Mouse (Mus musculus) embryonic facial prominence, embryonic 15.5 days (tissue): ENCODE measurements around the gene Usp50. TPM values are rescaled to one million over a fixed set of nuclear protein-coding genes. Genes with fewer than 3 reads are reported as not detected.

ENCODE experiments used
- ATAC-seq: fragments of 200-750 bp; cut with Nextera tagmentation; 2 replicates; pipeline ENCODE4 v1.8.0; 2017; ENCODE audit warnings: low read depth, moderate TSS enrichment; ENCODE audit not compliant: insufficient number of reproducible peaks, low FRiP score, low TSS enrichment
- H3K27ac ChIP-seq: fragments of 300-500 bp; sonication (generic); replicated peaks from 2 replicates; pipeline ENCODE4 v1.5.1; 2015; ENCODE audit warnings: mild to moderate bottlenecking, inconsistent platforms
- H3K27me3 ChIP-seq: fragments of 300-500 bp; sonication (generic); 2 replicates; pipeline ENCODE4 v1.6.1; 2015; ENCODE audit warnings: inconsistent platforms
- H3K36me3 ChIP-seq: fragments of 300-500 bp; sonication (generic); 2 replicates; pipeline ENCODE4 v1.6.1; 2015; ENCODE audit warnings: mild to moderate bottlenecking, inconsistent platforms
- H3K4me1 ChIP-seq: fragments of 300-500 bp; sonication (generic); 2 replicates; pipeline ENCODE4 v1.6.1; 2015; ENCODE audit warnings: inconsistent platforms
- H3K4me2 ChIP-seq: fragments of 300-500 bp; sonication (generic); replicated peaks from 2 replicates; pipeline ENCODE4 v1.6.1; 2015; ENCODE audit warnings: mild to moderate bottlenecking, inconsistent platforms
- H3K4me3 ChIP-seq: fragments of 300-500 bp; sonication (generic); replicated peaks from 2 replicates; pipeline ENCODE4 v1.5.1; 2015; ENCODE audit warnings: mild to moderate bottlenecking, inconsistent platforms
- H3K9ac ChIP-seq: fragments of 300-500 bp; sonication (generic); 2 replicates; pipeline ENCODE4 v1.6.1; 2015; ENCODE audit warnings: inconsistent platforms
- H3K9me3 ChIP-seq: fragments of 300-500 bp; sonication (generic); replicated peaks from 2 replicates; pipeline ENCODE4 v1.6.1; 2016; ENCODE audit warnings: inconsistent platforms
- WGBS: fragments of 180-500 bp; shearing (Covaris S2); methylation state at CpG from one replicate; pipeline ENCODE4 v1.1.7; 2015; 5-methylcytosine and 5-hydroxymethylcytosine counted together
- polyA plus RNA-seq: library from polyadenylated mRNA; unstranded; fragments of >200 nt; fragmentation: Nextera tagmentation; extraction: Ambion mirVana; gene quantifications from 2 replicates; pipeline ENCODE4 v1.2.1, GENCODE M21; 2015

Gene Usp50
- polyA plus RNA-seq, result 2.0 and 2.1 TPM in 2 replicates

DNA sequence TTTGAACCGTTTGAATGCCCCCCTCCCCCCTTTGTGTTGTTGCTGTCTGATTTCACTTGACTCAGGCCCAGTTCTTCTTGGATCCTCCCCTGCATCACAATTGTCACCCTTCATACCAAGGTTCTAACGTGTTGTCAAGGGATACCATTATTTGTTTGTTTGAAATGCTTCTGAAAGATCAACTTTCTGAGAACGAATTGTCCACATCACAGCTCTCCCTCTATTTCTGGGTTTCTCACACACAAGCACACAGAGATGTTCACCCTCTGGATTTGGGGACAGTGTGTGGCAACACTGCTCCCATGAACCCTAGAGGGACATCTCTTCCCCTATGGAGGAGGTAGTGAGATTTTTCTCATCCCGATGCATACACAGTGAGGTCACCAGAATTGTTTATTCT lies at the start of gene Usp50:
Gene Usp50, minus strand, starts transcription at position 101 of the 400 bp plus-strand sequence.
- no peak for ATAC-seq
- Histone ChIP-seq H3K9me3 (no peaks in the 10 kb centered on the region), H3K4me3 (no peak within 1 kb of the TSS), H3K4me2 (no peak within 1 kb of the TSS), H3K9ac (no peak within 1 kb of the TSS), H3K27me3 (no peaks in the 10 kb centered on the region), H3K36me3 (no peaks in the 10 kb centered on the region), H3K27ac (no peak within 1 kb of the TSS), H3K4me1 (peaks cover 3% of the 10 kb centered on the region; the same call in 1 of the 2 replicates)
- WGBS, result 63% methylated on average over 4 of the region's 4 CpGs

- H3K4me3 ChIP-seq, result no peak overlapping the region
- H3K9ac ChIP-seq, result no peak overlapping the region
- H3K27me3 ChIP-seq, result no peaks in the 10 kb centered on the region
- H3K9me3 ChIP-seq, result no peaks in the 10 kb centered on the region
- H3K4me1 ChIP-seq, result no peaks in the 10 kb centered on the region
- no peak overlapping the region for H3K4me2 ChIP-seq
- peaks cover 34% of the 10 kb centered on the region for H3K36me3 ChIP-seq
- ATAC-seq, result no peak
- no peak overlapping the region for H3K27ac ChIP-seq
- WGBS, result 83% methylated on average over 2 of the region's 2 CpGs
These were observed 34.1 kb upstream of the Usp50 start for GRCm38 (mm10) chr2:126817414-126817813.

DNA sequence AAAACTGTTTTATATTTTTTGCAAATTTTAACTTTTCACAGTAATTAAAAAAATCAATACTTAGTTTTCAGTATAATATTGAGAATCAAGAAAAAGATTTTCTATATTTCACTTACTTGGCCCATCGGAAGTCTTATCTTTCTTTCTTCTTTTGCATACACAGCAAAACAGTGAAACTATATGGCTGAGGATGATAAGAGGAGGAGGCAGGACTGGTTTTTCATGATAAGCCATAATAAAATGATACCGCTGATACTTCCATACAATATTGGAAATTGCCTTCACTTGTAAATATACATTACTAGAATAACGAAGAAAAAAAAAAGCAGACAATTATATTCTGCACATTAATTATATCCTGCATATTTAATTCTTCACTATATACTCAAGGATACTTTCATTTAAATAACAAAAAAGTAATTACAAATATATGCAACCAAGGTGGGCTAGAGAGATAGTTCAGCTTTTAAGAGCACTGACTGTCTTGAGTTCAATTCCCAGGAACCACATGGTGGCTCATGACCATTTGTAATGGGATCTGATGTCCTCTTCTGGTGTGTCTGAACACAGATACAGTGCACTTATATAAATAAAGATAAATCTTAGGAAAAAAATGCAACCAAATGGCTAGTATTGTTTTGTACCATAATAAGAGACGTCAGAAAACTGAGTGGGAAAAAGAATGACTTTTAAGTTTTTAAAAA lies 33.5 kb upstream of the Usp50 start:
- no peak overlapping the region for H3K4me2 ChIP-seq
- 91% methylated on average over 4 of the region's 4 CpGs for WGBS
- H3K27ac ChIP-seq, result no peak overlapping the region
- no peaks in the 10 kb centered on the region for H3K9me3 ChIP-seq
- no peaks in the 10 kb centered on the region for H3K4me1 ChIP-seq
- no peak for ATAC-seq
- H3K27me3 ChIP-seq, result no peaks in the 10 kb centered on the region
- H3K9ac ChIP-seq, result no peak overlapping the region
- H3K36me3 ChIP-seq, result peaks cover 35% of the 10 kb centered on the region
- no peak overlapping the region for H3K4me3 ChIP-seq

DNA sequence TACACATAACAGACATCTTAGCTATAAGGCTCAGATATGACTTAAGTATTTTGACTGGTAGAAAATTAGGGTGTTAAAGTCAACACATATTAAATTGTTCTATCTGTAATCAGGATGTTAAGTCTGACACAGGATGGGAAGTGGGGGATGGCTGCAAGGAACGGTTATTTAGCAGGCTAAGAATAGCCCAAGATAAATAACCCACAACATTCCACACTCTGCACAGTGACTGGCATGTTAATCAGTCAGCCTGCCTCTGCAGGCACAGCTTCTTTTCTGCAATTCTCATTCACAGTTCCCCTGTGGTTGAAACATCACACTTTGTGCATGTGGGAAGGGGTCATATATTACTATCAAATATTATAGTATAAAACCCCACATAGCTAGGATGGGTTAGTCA lies 32.6 kb upstream of the Usp50 start:
- Histone ChIP-seq H3K27ac (no peak overlapping the region), H3K9me3 (no peaks in the 10 kb centered on the region), H3K27me3 (no peaks in the 10 kb centered on the region), H3K4me3 (no peak overlapping the region), H3K4me1 (no peaks in the 10 kb centered on the region), H3K9ac (no peak overlapping the region), H3K4me2 (no peak overlapping the region), H3K36me3 (peaks cover 41% of the 10 kb centered on the region)
- whole genome bisulfite sequencing, result 26% methylated on average over 1 of the region's 1 CpGs
- ATAC-seq, result no peak; the same call in 1 of the 2 replicates

DNA sequence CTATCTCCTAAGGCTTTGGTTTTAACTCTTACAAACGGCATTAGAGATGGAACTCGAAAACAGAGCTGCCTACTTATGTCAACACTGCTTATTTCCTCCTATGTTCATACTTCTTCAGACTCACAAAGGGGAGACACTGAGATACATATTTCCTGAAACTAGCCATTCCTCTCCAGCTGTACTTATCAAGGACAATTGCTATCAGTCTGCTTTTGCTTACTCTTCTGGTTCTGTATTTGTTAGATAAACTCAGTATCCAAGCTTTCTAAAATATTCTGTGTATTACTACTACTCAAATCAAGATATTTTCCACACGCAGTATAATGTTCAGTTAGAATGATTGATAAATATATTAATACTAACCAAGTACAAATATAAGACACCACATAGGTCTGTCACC lies 18.7 kb upstream of the Usp50 start:
- Histone ChIP-seq H3K9ac (no peak overlapping the region), H3K27ac (no peak overlapping the region), H3K4me3 (no peak overlapping the region), H3K36me3 (peaks cover 58% of the 10 kb centered on the region), H3K4me1 (no peaks in the 10 kb centered on the region), H3K4me2 (no peak overlapping the region), H3K27me3 (no peaks in the 10 kb centered on the region), H3K9me3 (no peaks in the 10 kb centered on the region)
- no peak for ATAC-seq
- 94% methylated on average over 3 of the region's 3 CpGs for WGBS

- no peak overlapping the region for H3K4me2 ChIP-seq
- peaks cover 62% of the 10 kb centered on the region for H3K36me3 ChIP-seq
- no peak overlapping the region for H3K4me3 ChIP-seq
- no peaks in the 10 kb centered on the region for H3K4me1 ChIP-seq
- H3K27ac ChIP-seq, result no peak overlapping the region
- H3K9ac ChIP-seq, result no peak overlapping the region
- no peak for ATAC-seq
- 84% methylated on average over 5 of the region's 5 CpGs for WGBS
- no peaks in the 10 kb centered on the region for H3K9me3 ChIP-seq
- H3K27me3 ChIP-seq, result no peaks in the 10 kb centered on the region
These were observed 15.2 kb upstream of the Usp50 start for GRCm38 (mm10) chr2:126798455-126798854.

DNA sequence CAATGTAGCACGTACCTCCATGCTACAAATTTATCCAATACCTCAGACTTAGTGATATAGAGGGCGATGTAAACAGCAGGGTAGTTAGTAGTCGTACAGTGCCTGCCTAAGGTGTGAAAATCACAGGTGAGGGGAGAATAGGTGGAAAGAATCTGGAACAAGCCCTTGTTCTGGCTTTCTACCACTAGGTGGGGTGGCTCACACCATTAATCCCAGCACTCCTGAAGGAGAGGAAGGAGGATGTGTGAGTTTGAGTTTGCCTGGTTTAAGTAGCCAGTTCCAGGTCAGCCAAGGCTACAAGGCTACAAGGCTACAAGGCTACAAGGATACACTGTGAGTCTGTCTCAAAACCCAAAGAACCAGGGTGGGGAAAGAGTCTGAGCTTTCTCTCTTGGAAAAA lies 12.4 kb upstream of the Usp50 start:
- Histone ChIP-seq H3K9ac (no peak overlapping the region), H3K4me1 (no peaks in the 10 kb centered on the region), H3K36me3 (peaks cover 65% of the 10 kb centered on the region), H3K9me3 (no peaks in the 10 kb centered on the region), H3K4me2 (no peak overlapping the region), H3K4me3 (no peak overlapping the region), H3K27ac (no peak overlapping the region), H3K27me3 (no peaks in the 10 kb centered on the region)
- no peak for ATAC-seq
- 87% methylated on average over 3 of the region's 3 CpGs for WGBS

GRCm38 (mm10) chr2:126792611-126793010 lies 9.3 kb upstream of the Usp50 start:
- Histone ChIP-seq H3K36me3 (peaks cover 56% of the 10 kb centered on the region), H3K27ac (no peak overlapping the region), H3K4me1 (peaks cover 1% of the 10 kb centered on the region; the same call in 1 of the 2 replicates), H3K9me3 (no peaks in the 10 kb centered on the region), H3K4me2 (no peak overlapping the region), H3K9ac (no peak overlapping the region), H3K27me3 (no peaks in the 10 kb centered on the region), H3K4me3 (no peak overlapping the region)
- WGBS, result 60% methylated on average over 5 of the region's 5 CpGs
- ATAC-seq, result no peak

DNA sequence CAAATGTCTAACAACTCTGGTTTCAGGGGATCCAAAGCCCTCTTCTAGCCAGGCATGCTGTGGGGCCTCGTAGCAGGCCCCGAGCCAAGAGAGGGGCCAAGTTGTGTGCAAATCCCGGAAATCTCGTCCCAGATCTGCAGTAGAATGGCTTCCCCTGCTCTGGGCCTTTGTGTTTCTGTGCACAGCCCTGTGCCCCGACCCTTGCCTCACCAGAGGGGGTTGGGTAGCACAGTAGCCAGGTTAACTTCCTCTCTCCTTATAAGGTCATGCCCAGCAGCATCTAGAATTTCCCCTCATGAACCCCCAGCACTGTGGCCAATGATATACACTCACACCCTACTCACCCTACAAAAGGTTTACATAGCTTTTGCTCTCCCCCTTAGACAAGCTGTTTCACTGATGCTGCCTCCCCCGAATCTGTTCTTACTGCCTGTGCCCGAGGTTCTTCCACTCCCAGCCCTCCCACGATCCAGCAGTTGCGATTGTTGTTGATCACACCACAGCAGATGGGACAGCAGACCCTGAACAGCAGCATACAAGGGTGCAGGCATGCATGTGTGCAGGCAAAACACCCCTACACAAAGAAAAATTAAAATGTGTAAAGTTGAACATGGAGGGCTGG lies 4.6 kb upstream of the Usp50 start:
- H3K9me3 ChIP-seq, result no peaks in the 10 kb centered on the region
- H3K9ac ChIP-seq, result no peak overlapping the region
- no peak overlapping the region for H3K4me3 ChIP-seq
- H3K4me1 ChIP-seq, result peaks cover 3% of the 10 kb centered on the region; the same call in 1 of the 2 replicates
- H3K36me3 ChIP-seq, result peaks cover 24% of the 10 kb centered on the region
- ATAC-seq, result peak; percentile 47; the same call in 1 of the 2 replicates
- H3K27ac ChIP-seq, result 0 out of 2 replicates have a peak overlapping the region, but pooled peaks have one; percentile 5
- no peak overlapping the region for H3K4me2 ChIP-seq
- WGBS, result 42% methylated on average over 9 of the region's 9 CpGs
- no peaks in the 10 kb centered on the region for H3K27me3 ChIP-seq

DNA sequence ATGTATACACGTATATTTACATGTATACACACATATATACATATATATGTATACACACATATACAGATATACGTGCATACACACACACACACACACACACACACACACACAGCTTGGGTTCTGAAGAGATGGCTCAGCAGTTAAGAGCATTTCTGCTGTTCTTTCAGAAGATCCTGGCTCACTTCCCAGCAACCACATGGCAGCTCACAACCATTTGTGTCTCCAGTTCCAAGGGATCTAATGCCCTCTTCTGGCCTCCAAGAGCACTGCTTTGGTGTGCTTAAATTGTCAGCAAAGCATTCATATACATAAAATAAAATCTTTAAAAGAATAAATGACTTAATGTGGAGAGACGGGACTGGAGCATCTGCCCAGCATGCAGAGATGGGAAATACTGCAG lies 837 bp downstream of the Usp50 start:
- H3K9ac ChIP-seq, result no peak overlapping the region
- 58% methylated on average over 3 of the region's 3 CpGs for WGBS
- H3K27ac ChIP-seq, result no peak overlapping the region
- no peaks in the 10 kb centered on the region; the same call in 1 of the 2 replicates for H3K4me1 ChIP-seq
- no peaks in the 10 kb centered on the region for H3K9me3 ChIP-seq
- no peaks in the 10 kb centered on the region for H3K36me3 ChIP-seq
- no peak for ATAC-seq
- H3K4me3 ChIP-seq, result no peak overlapping the region
- H3K4me2 ChIP-seq, result no peak overlapping the region
- no peaks in the 10 kb centered on the region for H3K27me3 ChIP-seq

DNA sequence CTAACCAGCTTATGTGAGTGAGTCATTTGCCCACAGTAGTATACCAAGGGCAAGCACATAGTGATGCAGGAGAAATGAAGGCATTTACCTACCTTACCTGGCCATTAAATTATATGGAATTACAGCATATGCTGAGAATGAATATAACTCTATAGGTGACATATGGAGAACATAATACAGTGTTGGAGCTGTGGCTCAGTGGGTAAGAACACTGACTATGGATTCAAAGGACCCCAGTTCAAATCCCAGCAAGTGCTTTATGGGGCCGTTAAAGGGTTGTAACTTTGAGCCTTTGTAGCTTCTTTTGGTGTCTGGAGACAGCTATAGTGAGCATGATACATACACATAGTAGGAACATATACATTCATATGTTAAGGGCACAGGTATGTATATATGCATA lies 1.8 kb downstream of the Usp50 start:
- H3K4me3 ChIP-seq, result no peak overlapping the region
- H3K4me1 ChIP-seq, result no peaks in the 10 kb centered on the region
- no peak overlapping the region for H3K27ac ChIP-seq
- no peak for ATAC-seq
- no peak overlapping the region for H3K4me2 ChIP-seq
- H3K9ac ChIP-seq, result no peak overlapping the region
- 95% methylated on average over 1 of the region's 1 CpGs for WGBS
- no peaks in the 10 kb centered on the region for H3K27me3 ChIP-seq
- H3K9me3 ChIP-seq, result no peaks in the 10 kb centered on the region
- H3K36me3 ChIP-seq, result no peaks in the 10 kb centered on the region
